ENCODE assay signal across 8 mouse cellular contexts in genomic region chr6:72344396-72345073, GRCm38 (mm10). TPM values are rescaled to one million over a fixed set of nuclear protein-coding genes. Genes with fewer than 3 reads are reported as not detected.
DNase-seq lines count a peak whose midpoint lies in the region; ATAC-seq and TF ChIP-seq lines count a peak whose summit lies in the region.

No protein-coding gene starts in this region.

- peak overlapping the region; percentile 85 for H3K9ac ChIP-seq in neural tube, embryonic 13.5 days

- peak overlapping the region; percentile 84 for H3K27ac ChIP-seq in layer of hippocampus, adult 2 months
- H3K27ac ChIP-seq in cortical plate, adult 2 months (ENCODE audit: insufficient read depth, low read length), result no peak overlapping the region
- peak overlapping the region; percentile 74 for H3K27ac ChIP-seq in neural tube, embryonic 13.5 days (replicated peaks)

- DNase-seq in layer of hippocampus, adult 2 months (ENCODE audit: low spot score in 2 of 2), result no peak
- DNase-seq in layer of hippocampus, adult 8-10 months (ENCODE audit: low spot score in 2 of 2), result no peak
- no peak for DNase-seq in layer of hippocampus, adult 9-11 months
- no peak for DNase-seq in right cerebral cortex, postnatal 36 days (ENCODE audit: low spot score in 2 of 2)
- DNase-seq in cerebellum, adult 9-11 months, result no peak

- H3K9me3 ChIP-seq in neural tube, embryonic 13.5 days, result no peaks in the 10 kb centered on the region

- peaks cover 12% of the 10 kb centered on the region for H3K36me3 ChIP-seq in neural tube, embryonic 13.5 days

- H3K4me2 ChIP-seq in neural tube, embryonic 13.5 days, result peak overlapping the region; percentile 85

- TF ChIP-seq POLR2A in cortical plate, adult 2 months (IDR thresholded peaks at IDR 0.05; ENCODE audit: extremely low read depth, insufficient read depth, low read length), result no peak

- TF ChIP-seq CTCF in layer of hippocampus, adult 2 months (conservative IDR thresholded peaks at IDR 0.05), result no peak
- TF ChIP-seq CTCF in cortical plate, adult 2 months (IDR thresholded peaks at IDR 0.05; ENCODE audit: extremely low read depth, insufficient read depth, low read length), result no peak

- H3K4me1 ChIP-seq in cortical plate, adult 2 months (ENCODE audit: control insufficient read depth, insufficient read depth, low read length), result peaks cover 9% of the 10 kb centered on the region
- H3K4me1 ChIP-seq in neural tube, embryonic 13.5 days (replicated peaks), result peaks cover 42% of the 10 kb centered on the region

- peak overlapping the region; percentile 94 for H3K4me3 ChIP-seq in layer of hippocampus, adult 2 months
- H3K4me3 ChIP-seq in cortical plate, adult 2 months (ENCODE audit: insufficient read depth, low read length), result peak overlapping the region; percentile 54
- peak overlapping the region; percentile 85 for H3K4me3 ChIP-seq in neural tube, embryonic 13.5 days

- WGBS in neural tube, embryonic 13.5 days, result under 1% methylated on average over 41 of the region's 42 CpGs

- peak; percentile 30 for ATAC-seq in inflammation-experienced regulatory T-cells, adult 6 months
- ATAC-seq in neural tube, embryonic 13.5 days (ENCODE audit: low read depth), result peak; percentile 57

- no peaks in the 10 kb centered on the region for H3K27me3 ChIP-seq in neural tube, embryonic 13.5 days

RNA-seq across cellular contexts. Expression of gene Usp39, which starts 0.4 kb away (rescaled TPM):
- total RNA-seq in layer of hippocampus, adult 2 months (2021), result 10 to 100 TPM; 31.0 to 32.5 TPM
- total RNA-seq in layer of hippocampus, adult 8-10 months (2022), result 10 to 100 TPM; 31.3 to 34.3 (median 32.4) TPM
- polyA plus RNA-seq in cortical plate, adult 2 months (2012; rRNA removed), result 31.5 and 33.4 TPM in 2 replicates
- 10 to 100 TPM; 16.5 to 26.1 (median 20.8) TPM for polyA plus RNA-seq in inflammation-experienced regulatory T-cells, adult 6 months (2017; shearing (Covaris generic))
- polyA plus RNA-seq in neural tube, embryonic 13.5 days (2015; fragmentation: Nextera tagmentation; extraction: Ambion mirVana), result 46.6 and 47.2 TPM in 2 replicates

RNA-seq across cellular contexts. Expression of gene 0610030E20Rik, which starts 2.6 kb away (rescaled TPM):
- 10 to 100 TPM; 17.4 to 19.0 TPM for total RNA-seq in layer of hippocampus, adult 2 months (2021)
- total RNA-seq in layer of hippocampus, adult 8-10 months (2022), result 10 to 100 TPM; 15.6 to 19.6 (median 18.1) TPM
- polyA plus RNA-seq in cortical plate, adult 2 months (2012; rRNA removed), result 18.9 and 20.0 TPM in 2 replicates
- polyA plus RNA-seq in inflammation-experienced regulatory T-cells, adult 6 months (2017; shearing (Covaris generic)), result 10 to 100 TPM; 18.2 to 25.5 (median 19.7) TPM
- polyA plus RNA-seq in neural tube, embryonic 13.5 days (2015; fragmentation: Nextera tagmentation; extraction: Ambion mirVana), result 16.7 and 19.3 TPM in 2 replicates

RNA-seq across cellular contexts. Expression of gene Tmem150a, which starts 10.7 kb away (rescaled TPM):
- total RNA-seq in layer of hippocampus, adult 2 months (2021), result 10 to 100 TPM in 1 of 2 experiments, 1 to 10 TPM in 1; 9.6 to 11.3 TPM
- total RNA-seq in layer of hippocampus, adult 8-10 months (2022), result 10 to 100 TPM; 10.9 to 13.4 (median 11.4) TPM
- polyA plus RNA-seq in cortical plate, adult 2 months (2012; rRNA removed), result 23.4 and 24.9 TPM in 2 replicates
- polyA plus RNA-seq in inflammation-experienced regulatory T-cells, adult 6 months (2017; shearing (Covaris generic)), result 1 to 10 TPM in 1 of 3 experiments, under 1 TPM in 2; 0.57 to 1.1 (median 0.67) TPM
- 16.5 and 21.4 TPM in 2 replicates for polyA plus RNA-seq in neural tube, embryonic 13.5 days (2015; fragmentation: Nextera tagmentation; extraction: Ambion mirVana)

RNA-seq across cellular contexts. Expression of gene Rnf181, which starts 22.2 kb away (rescaled TPM):
- total RNA-seq in layer of hippocampus, adult 2 months (2021), result 10 to 100 TPM; 74.7 to 86.1 TPM
- total RNA-seq in layer of hippocampus, adult 8-10 months (2022), result 10 to 100 TPM; 72.3 to 86.0 (median 78.8) TPM
- 73.6 and 83.5 TPM in 2 replicates for polyA plus RNA-seq in cortical plate, adult 2 months (2012; rRNA removed)
- 100 to 1,000 TPM; 107 to 150 (median 144) TPM for polyA plus RNA-seq in inflammation-experienced regulatory T-cells, adult 6 months (2017; shearing (Covaris generic))
- 140 and 148 TPM in 2 replicates for polyA plus RNA-seq in neural tube, embryonic 13.5 days (2015; fragmentation: Nextera tagmentation; extraction: Ambion mirVana)

RNA-seq across cellular contexts. Expression of gene Vamp5, which starts 35.7 kb away (rescaled TPM):
- 1 to 10 TPM; 3.9 to 4.6 TPM for total RNA-seq in layer of hippocampus, adult 2 months (2021)
- 1 to 10 TPM; 3.8 to 8.8 (median 7.4) TPM for total RNA-seq in layer of hippocampus, adult 8-10 months (2022)
- polyA plus RNA-seq in cortical plate, adult 2 months (2012; rRNA removed), result 10.7 and 11.0 TPM in 2 replicates
- 10 to 100 TPM; 67.7 to 70.9 (median 69.7) TPM for polyA plus RNA-seq in inflammation-experienced regulatory T-cells, adult 6 months (2017; shearing (Covaris generic))
- 19.8 and 24.1 TPM in 2 replicates for polyA plus RNA-seq in neural tube, embryonic 13.5 days (2015; fragmentation: Nextera tagmentation; extraction: Ambion mirVana)
